Mouse (Mus musculus) C2C12 (cell line): ENCODE data around the gene Ppp2r5c. TPM values are rescaled to one million over a fixed set of nuclear protein-coding genes. Genes with fewer than 3 reads are reported as not detected.

Experiments used
- H3K27me3 ChIP-seq: one replicate; pipeline ENCODE4 v1.6.1; 2011; ENCODE audit not compliant: control insufficient read depth, insufficient read depth, insufficient read length
- H3K36me3 ChIP-seq: one replicate; pipeline ENCODE4 v1.6.1; 2011; ENCODE audit not compliant: control insufficient read depth, insufficient read depth
- H3K4me3 ChIP-seq: one replicate; pipeline ENCODE4 v1.5.1; 2011; ENCODE audit warnings: mild to moderate bottlenecking, control low read depth; ENCODE audit not compliant: poor library complexity, insufficient read depth, severe bottlenecking
- H3K79me2 ChIP-seq: one replicate; pipeline ENCODE4 v1.6.1; 2011; ENCODE audit not compliant: control insufficient read depth, insufficient read depth
- H3K79me3 ChIP-seq: one replicate; pipeline ENCODE4 v1.6.1; 2011; ENCODE audit warnings: low read depth, control low read depth
- H3ac ChIP-seq: one replicate; pipeline ENCODE3; 2011; ENCODE audit warnings: low read depth; ENCODE audit not compliant: control insufficient read depth, insufficient read length
- CEBPB ChIP-seq: IDR thresholded peaks from one replicate; pipeline ENCODE4 v1.6.1; 2011; ENCODE audit warnings: low read depth, mild to moderate bottlenecking, control low read depth, moderate library complexity
- CTCF ChIP-seq: IDR thresholded peaks from one replicate; pipeline ENCODE4 v1.5.1; 2011; ENCODE audit not compliant: control insufficient read depth, insufficient read depth, insufficient read length
- FOSL1 ChIP-seq: IDR thresholded peaks from one replicate; pipeline ENCODE4 v1.8.0; 2011; ENCODE audit warnings: mild to moderate bottlenecking, low read length; ENCODE audit not compliant: poor library complexity, insufficient read depth, severe bottlenecking
- MAX ChIP-seq: IDR thresholded peaks from one replicate; pipeline ENCODE4 v1.6.1; 2011; ENCODE audit warnings: mild to moderate bottlenecking, control low read depth
- MYOD1 ChIP-seq: IDR thresholded peaks from one replicate; pipeline ENCODE4 v1.6.1; 2011; ENCODE audit warnings: low read depth; ENCODE audit not compliant: control insufficient read depth, insufficient read length
- MYOG ChIP-seq: IDR thresholded peaks from one replicate; pipeline ENCODE4 v1.6.1; 2011; ENCODE audit not compliant: control insufficient read depth, insufficient read length; ENCODE audit errors: extremely low read depth
- USF1 ChIP-seq: IDR thresholded peaks from one replicate; pipeline ENCODE4 v1.6.1; 2011; ENCODE audit warnings: low read depth, mild to moderate bottlenecking, control low read depth, moderate library complexity
- polyA plus RNA-seq: library from polyadenylated mRNA; unstranded; fragments of >200 nt; fragmentation: generic; extraction: Trizol; gene quantifications from one replicate; pipeline ENCODE4 v1.2.1, GENCODE M21; 2012; ENCODE audit warnings: missing spikeins

Gene Ppp2r5c
- polyA plus RNA-seq, 1 experiment, result 35.5 TPM

DNA sequence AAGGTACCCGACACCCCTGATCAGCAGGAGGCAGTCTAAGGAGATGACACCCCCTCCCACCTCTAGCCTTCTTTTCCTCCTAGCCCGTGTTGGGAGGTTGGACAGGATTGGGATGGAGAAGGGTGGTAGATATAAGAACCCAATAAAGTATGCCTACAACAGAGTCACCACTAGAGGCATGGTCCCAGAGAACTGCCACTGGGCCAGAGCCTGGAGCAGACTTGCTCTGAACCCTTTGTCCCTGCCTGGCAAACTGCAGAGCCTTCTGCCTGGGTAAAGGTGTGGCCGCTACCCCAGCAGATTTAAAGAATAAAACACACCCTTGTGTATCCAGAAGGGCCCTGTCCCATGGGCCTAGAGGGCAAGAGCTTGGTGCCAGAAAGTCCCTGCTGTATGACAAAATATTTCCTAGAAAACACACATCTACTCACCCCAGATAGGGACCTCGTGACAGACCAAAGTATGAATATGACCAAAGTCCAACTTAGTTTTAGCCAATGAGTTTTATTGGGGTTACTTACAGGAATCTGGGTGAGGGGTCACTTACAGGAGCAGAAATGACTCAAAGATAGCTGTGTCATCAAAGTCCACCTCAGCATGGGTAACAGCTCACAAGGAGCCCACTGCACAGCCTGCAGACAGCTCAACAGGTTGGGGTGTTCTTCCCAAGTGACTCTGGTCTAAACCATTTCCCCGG is 22.8 kb upstream of the Ppp2r5c start:
- TF ChIP-seq CEBPB (no peak), FOSL1 (no peak), CTCF (no peak), MYOG (no peak), USF1 (no peak), MAX (no peak), MYOD1 (no peak)
- Histone ChIP-seq H3K79me3 (no peaks in the 10 kb centered on the region), H3ac (no peak overlapping the region), H3K36me3 (no peaks in the 10 kb centered on the region), H3K79me2 (no peaks in the 10 kb centered on the region), H3K27me3 (peaks cover 22% of the 10 kb centered on the region), H3K4me3 (no peak overlapping the region)

DNA sequence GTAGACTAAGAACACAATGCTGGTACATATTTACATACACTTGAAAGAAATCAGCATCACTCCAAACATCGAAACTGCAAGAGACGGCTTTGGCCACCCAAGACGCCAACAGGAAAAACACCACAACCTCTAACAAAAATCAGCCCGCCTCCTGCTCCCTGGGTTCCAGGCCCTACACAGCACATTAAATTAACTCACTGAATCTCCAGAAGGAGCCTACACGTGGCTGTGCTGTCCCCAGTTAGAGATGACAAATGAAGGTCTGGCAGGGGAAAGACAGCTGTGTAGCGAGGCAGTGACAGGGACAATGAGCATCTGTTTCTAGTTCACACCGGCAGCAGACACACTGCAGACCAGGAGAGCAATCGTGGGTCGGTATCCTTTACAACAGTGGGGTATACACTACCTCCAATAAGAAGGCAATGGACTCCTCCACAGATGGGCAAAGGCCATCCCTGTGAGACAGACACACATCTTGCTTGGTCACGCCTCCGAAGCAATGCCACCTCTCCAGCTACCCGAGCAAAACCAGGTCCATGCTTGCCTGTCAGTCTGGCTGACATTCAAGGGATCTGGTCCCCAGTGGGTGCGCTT is 20.4 kb upstream of the Ppp2r5c start:
- no peak overlapping the region for H3K4me3 ChIP-seq
- no peak overlapping the region for H3ac ChIP-seq
- peaks cover 22% of the 10 kb centered on the region for H3K27me3 ChIP-seq
- no peaks in the 10 kb centered on the region for H3K36me3 ChIP-seq
- H3K79me3 ChIP-seq, result no peaks in the 10 kb centered on the region
- TF ChIP-seq CEBPB (no peak), USF1 (no peak), CTCF (no peak), MYOG (no peak), MYOD1 (no peak), FOSL1 (no peak), MAX (no peak)
- H3K79me2 ChIP-seq, result no peaks in the 10 kb centered on the region

- H3K79me3 ChIP-seq, result no peaks in the 10 kb centered on the region
- H3K27me3 ChIP-seq, result peaks cover 16% of the 10 kb centered on the region
- TF ChIP-seq MYOG, result no peak
- no peak for TF ChIP-seq MAX
- no peak for TF ChIP-seq CTCF
- TF ChIP-seq MYOD1, result no peak
- no peak for TF ChIP-seq FOSL1
- no peaks in the 10 kb centered on the region for H3K36me3 ChIP-seq
- H3K79me2 ChIP-seq, result no peaks in the 10 kb centered on the region
- no peak overlapping the region for H3K4me3 ChIP-seq
- H3ac ChIP-seq, result no peak overlapping the region
These were observed 17.5 kb upstream of the Ppp2r5c start for GRCm38 (mm10) chr12:110429340-110429973.

GRCm38 (mm10) chr12:110429990-110430389 is 16.9 kb upstream of the Ppp2r5c start:
- no peaks in the 10 kb centered on the region for H3K36me3 ChIP-seq
- H3K4me3 ChIP-seq, result no peak overlapping the region
- TF ChIP-seq CTCF (no peak), MYOG (no peak), FOSL1 (no peak), MAX (no peak), CEBPB (no peak)

DNA sequence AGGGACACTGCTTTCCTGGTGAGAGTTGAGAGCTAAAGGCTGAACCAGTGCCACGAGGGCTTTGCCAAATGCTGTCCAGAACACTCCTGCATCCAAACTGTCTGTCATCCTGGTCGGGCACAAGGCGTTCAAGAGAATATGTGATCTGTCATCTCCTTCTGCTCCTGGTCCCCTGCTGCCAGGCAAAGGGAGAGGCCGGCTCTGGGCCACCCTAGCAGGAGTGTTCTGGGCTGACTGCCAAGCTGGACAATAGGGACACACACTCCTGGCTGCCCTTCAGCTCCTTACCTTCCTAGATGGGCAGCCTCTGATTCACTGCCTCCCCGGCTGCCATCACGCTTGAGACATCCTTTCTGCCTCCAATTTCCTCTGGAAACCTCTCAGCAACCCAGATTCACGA is 15.1 kb upstream of the Ppp2r5c start:
- Histone ChIP-seq H3ac (no peak overlapping the region), H3K27me3 (peaks cover 14% of the 10 kb centered on the region), H3K79me3 (no peaks in the 10 kb centered on the region), H3K79me2 (no peaks in the 10 kb centered on the region), H3K4me3 (no peak overlapping the region), H3K36me3 (no peaks in the 10 kb centered on the region)
- TF ChIP-seq MAX, result no peak
- no peak for TF ChIP-seq MYOG
- no peak for TF ChIP-seq CTCF
- no peak for TF ChIP-seq USF1
- no peak for TF ChIP-seq MYOD1
- TF ChIP-seq CEBPB, result no peak
- no peak for TF ChIP-seq FOSL1

More at GRCm38 (mm10) chr12:110429990-110430389, 16.9 kb upstream of the Ppp2r5c start:
- Histone ChIP-seq H3K27me3 (peaks cover 15% of the 10 kb centered on the region), H3K79me2 (no peaks in the 10 kb centered on the region), H3ac (no peak overlapping the region), H3K79me3 (no peaks in the 10 kb centered on the region)
